Mouse (Mus musculus) central nervous system, embryonic 11.5 days (tissue): Measurements from ENCODE around the gene Wdr82. TPM values are rescaled to one million over a fixed set of nuclear protein-coding genes. Genes with fewer than 3 reads are reported as not detected.

ENCODE experiments used
- polyA plus RNA-seq: library from polyadenylated mRNA; depleted of rRNA; stranded (reverse); fragments of >200 nt; gene quantifications from 2 replicates; pipeline ENCODE4 v1.2.3, GENCODE M21; 2012; rRNA removed

The Wdr82 gene
- 111 and 140 TPM in 2 replicates for polyA plus RNA-seq

DNA sequence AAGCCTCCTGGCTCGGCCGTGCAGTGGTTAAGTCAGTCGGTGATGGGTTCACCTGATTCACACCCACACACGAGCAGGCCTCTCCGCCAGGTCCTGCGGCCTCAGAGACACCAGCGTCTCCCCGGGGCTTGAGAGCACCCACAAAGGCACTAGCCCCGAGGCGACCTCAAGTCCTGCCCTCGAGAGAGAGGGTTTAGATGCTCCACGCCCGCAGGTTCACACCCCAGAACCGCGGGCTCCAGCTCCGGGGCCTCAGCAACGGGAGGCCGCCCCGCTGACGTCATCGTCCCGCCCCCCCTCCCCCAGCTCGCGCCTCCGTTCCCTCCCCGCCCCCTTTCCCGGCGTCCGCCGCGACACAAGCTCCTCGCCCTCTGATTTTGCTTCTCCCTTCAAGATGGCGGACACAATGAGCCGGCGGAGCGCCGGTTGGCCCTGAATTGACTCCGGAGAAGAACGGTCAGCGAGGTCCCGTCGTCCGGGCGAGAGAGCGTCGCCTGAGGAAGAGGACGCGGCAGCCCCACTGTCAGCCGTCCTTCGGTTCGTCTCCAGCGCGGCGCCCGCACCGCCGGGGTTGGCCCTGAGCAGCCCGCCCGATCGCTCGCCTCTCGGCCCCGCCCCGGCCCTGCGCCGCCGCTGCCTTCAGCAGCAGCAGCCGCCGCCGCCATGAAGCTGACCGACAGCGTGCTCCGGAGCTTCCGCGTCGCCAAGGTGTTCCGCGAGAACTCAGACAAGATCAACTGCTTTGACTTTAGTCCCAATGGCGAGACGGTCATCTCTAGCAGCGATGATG, at the start of gene Wdr82:
Gene Wdr82, plus strand, starts transcription at position 373 of the 790 bp plus-strand sequence.

DNA sequence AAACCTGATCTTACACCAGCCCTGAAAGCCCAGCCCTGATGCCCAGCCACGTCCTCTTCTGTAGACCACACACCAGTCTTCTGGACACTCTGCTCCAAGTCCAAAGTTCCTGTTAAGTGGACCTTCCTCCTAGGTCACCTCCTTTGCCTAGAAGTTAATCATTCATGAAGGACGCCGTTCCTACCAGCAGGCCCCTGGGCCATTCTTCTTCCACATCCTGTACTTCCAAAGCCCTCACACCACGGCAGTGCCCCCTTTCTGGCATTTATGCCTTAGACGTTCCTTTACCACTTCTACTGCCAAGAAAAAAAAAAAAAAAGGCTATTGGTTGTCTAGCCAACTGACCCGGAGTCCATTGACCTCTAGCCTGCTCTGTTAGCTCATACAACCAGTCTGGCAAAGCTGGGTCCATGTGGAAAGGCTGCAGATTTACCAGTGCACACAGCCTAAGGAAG, 12.7 kb upstream of the Wdr82 start, which contains the start of gene Glyctk:
Gene Glyctk, minus strand, starts transcription at position 102 of the 455 bp plus-strand sequence.

DNA sequence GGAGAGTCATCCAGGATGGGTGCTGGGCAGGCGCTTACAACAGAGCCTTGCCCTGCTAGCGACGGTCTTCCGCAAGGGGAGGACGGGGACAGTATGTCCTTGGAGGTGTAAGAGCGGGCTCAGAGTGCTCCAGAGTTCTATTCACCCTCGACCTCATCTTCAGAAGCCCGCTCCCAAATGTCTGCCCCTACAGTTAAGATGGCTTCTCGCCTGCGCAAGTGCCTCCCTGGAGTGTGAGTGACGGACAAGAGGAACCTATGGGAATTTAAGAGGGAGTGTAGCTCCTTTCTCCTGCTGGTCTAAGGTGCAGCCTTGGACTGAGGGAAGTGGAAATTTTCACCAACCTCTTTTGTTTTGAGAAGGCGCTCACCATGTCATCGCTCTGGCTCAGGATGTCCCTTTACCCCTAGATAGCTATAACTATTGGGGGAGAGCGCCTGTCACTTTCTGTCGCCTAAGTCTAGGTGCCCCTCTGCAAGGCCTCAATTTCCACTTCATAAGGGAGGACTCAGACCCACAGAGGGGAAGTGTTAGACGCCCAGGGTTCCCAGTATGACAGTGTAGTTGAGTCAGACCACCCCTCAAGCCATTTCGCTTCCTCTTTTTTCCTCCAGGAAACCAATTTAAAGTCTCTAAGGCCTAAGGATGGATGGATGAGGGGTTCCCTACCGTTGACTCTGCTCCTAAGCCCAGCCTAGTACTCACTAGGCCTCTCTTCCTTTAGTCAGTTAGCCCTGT, 29.0 kb downstream of the Wdr82 start, which contains the start of gene Ppm1m:
Gene Ppm1m, minus strand, starts transcription at position 212 of the 738 bp plus-strand sequence.

DNA sequence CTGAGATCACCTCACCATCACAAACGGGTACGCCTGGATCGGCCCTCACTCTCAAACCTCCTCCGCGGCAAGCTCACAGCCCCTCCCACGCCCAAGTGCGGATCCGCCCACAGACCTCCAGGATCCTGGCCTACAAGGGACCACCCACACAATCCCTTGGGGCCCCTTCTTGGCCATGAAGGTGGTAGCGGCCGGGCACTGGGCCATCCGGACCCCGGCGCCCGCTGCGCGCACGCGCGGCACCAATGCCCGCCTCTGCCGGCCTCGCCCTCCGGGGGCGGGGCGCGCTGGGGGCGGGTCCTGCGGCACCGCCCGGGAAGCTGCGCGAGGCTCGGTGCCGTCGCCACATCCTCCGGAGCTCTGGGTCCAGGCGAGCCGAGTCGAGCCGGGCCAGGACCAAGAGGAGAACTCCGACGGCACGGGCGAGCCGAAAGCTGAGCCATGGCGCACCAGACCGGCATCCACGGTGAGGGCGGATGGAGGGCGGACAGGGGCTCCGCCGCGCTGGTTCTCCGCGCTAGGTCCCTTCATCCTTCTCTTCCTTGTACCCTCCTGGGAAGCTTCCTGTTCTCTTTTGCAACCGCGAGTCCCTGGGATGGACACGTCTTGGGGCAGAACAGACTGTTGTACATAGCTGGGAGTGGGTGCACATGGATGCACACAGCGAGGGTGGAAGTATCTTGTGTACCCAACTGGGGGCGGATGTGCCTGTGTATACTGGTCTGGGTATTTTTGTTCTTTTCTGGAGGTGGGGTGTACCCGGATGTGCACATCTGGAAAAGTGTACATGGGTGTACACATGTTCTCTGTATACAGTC, 32.3 kb downstream of the Wdr82 start, which contains the start of gene Twf2:
Gene Twf2, plus strand, starts transcription at position 290 of the 818 bp plus-strand sequence.

DNA sequence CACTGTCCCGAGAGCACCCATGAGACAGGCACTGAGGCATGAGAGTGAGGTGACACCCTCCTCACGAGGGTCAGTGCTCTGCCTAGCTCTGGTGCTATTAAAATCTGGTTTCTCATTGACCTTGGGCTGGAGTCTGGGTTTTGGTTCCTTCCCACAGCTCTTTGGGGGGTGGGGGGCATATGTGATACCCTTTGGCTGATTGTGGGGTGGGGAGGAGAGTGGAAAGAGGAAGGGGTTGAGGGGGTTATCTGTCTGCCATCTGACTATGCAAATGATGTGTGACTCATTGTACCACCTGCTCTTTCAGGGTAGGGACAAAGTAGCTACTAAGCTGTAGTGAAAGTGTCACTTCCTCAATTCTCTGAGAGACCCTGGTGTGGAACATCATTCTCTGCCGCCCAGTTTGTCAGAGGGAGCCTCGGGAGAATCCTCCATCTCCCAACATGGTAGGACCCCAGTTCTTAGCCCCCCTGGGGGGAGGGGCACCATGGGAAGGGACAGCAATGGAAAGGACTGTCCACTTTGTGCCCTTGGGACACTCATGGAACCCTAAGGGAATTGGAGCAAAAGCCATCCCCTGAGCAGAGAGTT, 51.6 kb downstream of the Wdr82 start, which contains the start of gene Tlr9:
Gene Tlr9, plus strand, starts transcription at position 338 of the 591 bp plus-strand sequence.

Other genes with a start within 250 kb of the Wdr82 start
- gene Col6a5, start 210.3 kb upstream of the Wdr82 start, polyA plus RNA-seq = 0.02 and 0.47 TPM in 2 replicates
- gene Col6a4, start 74.1 kb upstream of the Wdr82 start, polyA plus RNA-seq = 0.40 and 1.1 TPM in 2 replicates
- gene Glyctk, start 12.8 kb upstream of the Wdr82 start, polyA plus RNA-seq = 1.5 and 1.7 TPM in 2 replicates
- 57.3 and 73.9 TPM in 2 replicates for gene Ppm1m, start 28.8 kb downstream of the Wdr82 start, polyA plus RNA-seq
- 34.1 and 51.3 TPM in 2 replicates for gene Twf2, start 32.2 kb downstream of the Wdr82 start, polyA plus RNA-seq
- 0.10 and 0.17 TPM in 2 replicates for gene Tlr9, start 51.7 kb downstream of the Wdr82 start, polyA plus RNA-seq
- 63.8 and 68.5 TPM in 2 replicates for gene Alas1, start 77.7 kb downstream of the Wdr82 start, polyA plus RNA-seq
- gene Poc1a, start 110.1 kb downstream of the Wdr82 start, polyA plus RNA-seq = 22.6 and 28.3 TPM in 2 replicates
- gene Dusp7, start 197.7 kb downstream of the Wdr82 start, polyA plus RNA-seq = 29.1 and 69.8 TPM in 2 replicates